Comparison of ENCODE assay signal across 8 mouse cellular contexts in genomic region chr2:27572928-27573627, GRCm38 (mm10). TPM values are rescaled to one million over a fixed set of nuclear protein-coding genes. Genes with fewer than 3 reads are reported as not detected.
A peak's percentile ranks its signal among the peaks of the same experiment; 100 is the strongest.
DNase-seq lines count a peak whose midpoint lies in the region; ATAC-seq lines count a peak whose summit lies in the region.

No protein-coding gene starts in this region.

- ATAC-seq in liver, embryonic 11.5 days (replicated peaks; ENCODE audit: low FRiP score): no peak
- ATAC-seq in heart, embryonic 12.5 days (ENCODE audit: insufficient number of reproducible peaks, low FRiP score): peak; percentile 61; the same call in 1 of the 2 replicates
- peak; percentile 47; the same call in 1 of the 2 replicates for ATAC-seq in kidney, embryonic 16.5 days (ENCODE audit: low FRiP score, low TSS enrichment)
- ATAC-seq in limb, embryonic 15.5 days (ENCODE audit: insufficient number of reproducible peaks, low FRiP score, low TSS enrichment, low read depth): peak; percentile 84
- peak; percentile 94 for ATAC-seq in neural tube, embryonic 13.5 days (ENCODE audit: low read depth)
- no peak for ATAC-seq in megakaryocyte-erythroid progenitor cell, adult 5-6 weeks (replicated peaks; ENCODE audit: low FRiP score, low TSS enrichment, poor library complexity, severe bottlenecking)

- WGBS in liver, embryonic 11.5 days: 74% methylated on average over 18 of the region's 18 CpGs
- WGBS in forebrain, embryonic 10.5 days: 63% methylated on average over 18 of the region's 18 CpGs
- WGBS in heart, embryonic 12.5 days: 52% methylated on average over 18 of the region's 18 CpGs
- 55% methylated on average over 18 of the region's 18 CpGs for WGBS in kidney, embryonic 16.5 days
- WGBS in limb, embryonic 15.5 days: 37% methylated on average over 18 of the region's 18 CpGs
- 23% methylated on average over 18 of the region's 18 CpGs for whole genome bisulfite sequencing in neural tube, embryonic 13.5 days

- no peak overlapping the region for H3K9ac ChIP-seq in liver, embryonic 11.5 days (ENCODE audit: low read depth, low read length)
- no peak overlapping the region for H3K9ac ChIP-seq in heart, embryonic 12.5 days
- H3K9ac ChIP-seq in kidney, embryonic 16.5 days (replicated peaks; ENCODE audit: low read length): no peak overlapping the region
- H3K9ac ChIP-seq in limb, embryonic 15.5 days: no peak overlapping the region
- 0 out of 2 replicates have a peak overlapping the region, but pooled peaks have one; percentile 3 for H3K9ac ChIP-seq in neural tube, embryonic 13.5 days

- H3K27ac ChIP-seq in liver, embryonic 11.5 days (ENCODE audit: low read depth, low read length): no peak overlapping the region; the same call in 1 of the 2 replicates
- H3K27ac ChIP-seq in forebrain, embryonic 10.5 days: 0 out of 2 replicates have a peak overlapping the region, but pooled peaks have one; percentile 18
- H3K27ac ChIP-seq in heart, embryonic 12.5 days (ENCODE audit: poor library complexity, severe bottlenecking): 0 out of 2 replicates have a peak overlapping the region, but pooled peaks have one; percentile 31
- peak overlapping the region; percentile 71 for H3K27ac ChIP-seq in kidney, embryonic 16.5 days (ENCODE audit: low read length)
- H3K27ac ChIP-seq in limb, embryonic 15.5 days: peak overlapping the region; percentile 67
- peak overlapping the region; percentile 90 for H3K27ac ChIP-seq in neural tube, embryonic 13.5 days (replicated peaks)

- no peak overlapping the region for H3K4me3 ChIP-seq in liver, embryonic 11.5 days (ENCODE audit: low read depth, low read length)
- H3K4me3 ChIP-seq in forebrain, embryonic 10.5 days: no peak overlapping the region
- no peak overlapping the region for H3K4me3 ChIP-seq in heart, embryonic 12.5 days
- no peak overlapping the region for H3K4me3 ChIP-seq in kidney, embryonic 16.5 days (ENCODE audit: low read length)
- no peak overlapping the region for H3K4me3 ChIP-seq in limb, embryonic 15.5 days
- H3K4me3 ChIP-seq in neural tube, embryonic 13.5 days: no peak overlapping the region

- DNase-seq in liver: peak; percentile 36
- DNase-seq in liver, embryonic 11.5 days (ENCODE audit: low spot score): no peak
- peak; percentile 74 for DNase-seq in forebrain, embryonic 10.5 days (ENCODE audit: extremely low spot score, low spot score)

- H3K27me3 ChIP-seq in liver, embryonic 11.5 days (replicated peaks; ENCODE audit: control insufficient read depth, insufficient read depth, low read length): no peaks in the 10 kb centered on the region
- peaks cover 86% of the 10 kb centered on the region for H3K27me3 ChIP-seq in forebrain, embryonic 10.5 days (ENCODE audit: poor library complexity, severe bottlenecking)
- no peaks in the 10 kb centered on the region for H3K27me3 ChIP-seq in heart, embryonic 12.5 days (replicated peaks)
- H3K27me3 ChIP-seq in kidney, embryonic 16.5 days (ENCODE audit: insufficient read depth, low read length): no peaks in the 10 kb centered on the region
- H3K27me3 ChIP-seq in limb, embryonic 15.5 days: no peaks in the 10 kb centered on the region
- peaks cover 75% of the 10 kb centered on the region for H3K27me3 ChIP-seq in neural tube, embryonic 13.5 days

- H3K4me2 ChIP-seq in liver, embryonic 11.5 days: no peak overlapping the region
- H3K4me2 ChIP-seq in heart, embryonic 12.5 days: no peak overlapping the region
- no peak overlapping the region for H3K4me2 ChIP-seq in kidney, embryonic 16.5 days (replicated peaks; ENCODE audit: low read depth, low read length)
- 0 out of 2 replicates have a peak overlapping the region, but pooled peaks have one; percentile 3 for H3K4me2 ChIP-seq in limb, embryonic 15.5 days
- peak overlapping the region; percentile 30 for H3K4me2 ChIP-seq in neural tube, embryonic 13.5 days

- H3K9me3 ChIP-seq in liver, embryonic 11.5 days (ENCODE audit: control insufficient read depth, low read length): no peaks in the 10 kb centered on the region
- H3K9me3 ChIP-seq in forebrain, embryonic 10.5 days: no peaks in the 10 kb centered on the region
- H3K9me3 ChIP-seq in heart, embryonic 12.5 days (replicated peaks): no peaks in the 10 kb centered on the region; the same call in 1 of the 2 replicates
- H3K9me3 ChIP-seq in kidney, embryonic 16.5 days (ENCODE audit: low read length): no peaks in the 10 kb centered on the region
- no peaks in the 10 kb centered on the region for H3K9me3 ChIP-seq in limb, embryonic 15.5 days
- no peaks in the 10 kb centered on the region for H3K9me3 ChIP-seq in neural tube, embryonic 13.5 days

- no peaks in the 10 kb centered on the region for H3K36me3 ChIP-seq in liver, embryonic 11.5 days (ENCODE audit: control insufficient read depth, insufficient read depth, low read length)
- no peaks in the 10 kb centered on the region for H3K36me3 ChIP-seq in forebrain, embryonic 10.5 days (replicated peaks)
- H3K36me3 ChIP-seq in heart, embryonic 12.5 days: no peaks in the 10 kb centered on the region
- H3K36me3 ChIP-seq in kidney, embryonic 16.5 days (ENCODE audit: insufficient read depth, low read length): no peaks in the 10 kb centered on the region
- no peaks in the 10 kb centered on the region for H3K36me3 ChIP-seq in limb, embryonic 15.5 days
- no peaks in the 10 kb centered on the region for H3K36me3 ChIP-seq in neural tube, embryonic 13.5 days

- H3K4me1 ChIP-seq in liver, embryonic 11.5 days (replicated peaks; ENCODE audit: control insufficient read depth, insufficient read depth, low read length): peaks cover 3% of the 10 kb centered on the region; the same call in 1 of the 2 replicates
- H3K4me1 ChIP-seq in forebrain, embryonic 10.5 days: peaks cover 35% of the 10 kb centered on the region
- peaks cover 29% of the 10 kb centered on the region for H3K4me1 ChIP-seq in heart, embryonic 12.5 days (replicated peaks)
- peaks cover 15% of the 10 kb centered on the region for H3K4me1 ChIP-seq in kidney, embryonic 16.5 days (ENCODE audit: insufficient read depth, low read length)
- peaks cover 34% of the 10 kb centered on the region for H3K4me1 ChIP-seq in limb, embryonic 15.5 days
- peaks cover 28% of the 10 kb centered on the region for H3K4me1 ChIP-seq in neural tube, embryonic 13.5 days (replicated peaks)

RNA-seq across cellular contexts. Expression of gene Wdr5, which starts 58.1 kb away (rescaled TPM):
- polyA plus RNA-seq in liver, embryonic 11.5 days (2014; fragmentation: Nextera tagmentation; extraction: Ambion mirVana): 76.7 and 78.0 TPM in 2 replicates
- polyA plus RNA-seq in forebrain, embryonic 10.5 days (2016; fragmentation: Nextera tagmentation; extraction: Ambion mirVana): 88.6 and 89.0 TPM in 2 replicates
- 33.7 and 36.1 TPM in 2 replicates for polyA plus RNA-seq in heart, embryonic 12.5 days (2016; fragmentation: Nextera tagmentation; extraction: Ambion mirVana)
- 67.3 and 70.5 TPM in 2 replicates for polyA plus RNA-seq in kidney, embryonic 16.5 days (2015; fragmentation: Nextera tagmentation; extraction: Ambion mirVana)
- polyA plus RNA-seq in limb, embryonic 15.5 days (2015; fragmentation: Nextera tagmentation; extraction: Ambion mirVana): 51.2 and 51.7 TPM in 2 replicates
- polyA plus RNA-seq in neural tube, embryonic 13.5 days (2015; fragmentation: Nextera tagmentation; extraction: Ambion mirVana): 36.6 and 39.7 TPM in 2 replicates
- total RNA-seq in megakaryocyte-erythroid progenitor cell, adult 5-6 weeks (2014; fragmentation: Nextera tagmentation): 70.9 and 89.0 TPM in 2 replicates
- 87.0 and 91.8 TPM in 2 replicates for total RNA-seq in megakaryocyte-erythroid progenitor cell, adult 5-6 weeks (2017)

Comparison
In these comparisons a context has a peak if more than half of its experiments do, and no peak if none do; other contexts are left out.
1. ATAC-seq: peak in heart, embryonic 12.5 days (single experiment), kidney, embryonic 16.5 days (single experiment), limb, embryonic 15.5 days (single experiment) and neural tube, embryonic 13.5 days (single experiment); none in liver, embryonic 11.5 days (single experiment) and megakaryocyte-erythroid progenitor cell, adult 5-6 weeks (single experiment).
2. H3K4me2 ChIP-seq: peak in limb, embryonic 15.5 days (single experiment) and neural tube, embryonic 13.5 days (single experiment); none in liver, embryonic 11.5 days (single experiment), heart, embryonic 12.5 days (single experiment) and kidney, embryonic 16.5 days (single experiment).